Mouse (Mus musculus) liver, embryonic 14.5 days (tissue): ENCODE measurements around the gene Exosc9.

ENCODE experiments used
- CTCF ChIP-seq: IDR thresholded peaks from 2 replicates; pipeline ENCODE4 v1.5.1; 2016; ENCODE audit warnings: antibody characterized with exemption, low read depth, control low read depth
- EP300 ChIP-seq: IDR thresholded peaks from 2 replicates; pipeline ENCODE4 v1.6.1; 2016; ENCODE audit warnings: antibody characterized with exemption, low read depth

DNA sequence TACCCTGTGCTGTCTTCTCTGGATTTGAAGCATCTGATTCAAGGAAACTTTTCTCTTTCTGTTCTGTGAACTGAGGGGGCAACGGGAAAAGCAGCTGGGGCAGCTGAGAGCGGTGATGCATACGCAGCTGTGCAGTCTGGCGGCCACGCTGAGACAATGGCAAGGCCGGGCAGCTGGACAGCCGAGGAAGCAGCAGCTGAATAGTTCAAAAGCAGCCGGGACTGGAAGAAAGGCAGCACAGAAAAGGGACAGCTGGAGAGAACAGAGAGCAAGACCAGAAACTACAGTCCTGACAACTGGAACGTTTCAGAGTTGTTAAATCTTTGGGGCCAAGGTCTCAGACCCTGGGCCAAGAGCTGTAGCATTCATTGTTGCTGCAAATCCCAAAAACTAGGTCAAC, 1.1 kb upstream of the Exosc9 start:
- TF ChIP-seq CTCF (no peak), EP300 (no peak)
